Mouse (Mus musculus) embryonic facial prominence, embryonic 10.5 days (tissue): ENCODE results near the gene Acta1. TPM values are rescaled to one million over a fixed set of nuclear protein-coding genes. Genes with fewer than 3 reads are reported as not detected.

Experiments used
- DNase-seq: peaks from one replicate; pipeline ENCODE4 v3.0.0-alpha.2; 2017; ENCODE audit warnings: low spot score
- H3K27ac ChIP-seq: fragments of 300-500 bp; sonication (generic); replicated peaks from 2 replicates; pipeline ENCODE4 v1.5.1; 2016; ENCODE audit warnings: mild to moderate bottlenecking
- H3K27me3 ChIP-seq: fragments of 300-500 bp; sonication (generic); replicated peaks from 2 replicates; pipeline ENCODE4 v1.6.1; 2016; ENCODE audit warnings: low read depth, mild to moderate bottlenecking; ENCODE audit not compliant: poor library complexity, severe bottlenecking
- H3K36me3 ChIP-seq: fragments of 300-500 bp; sonication (generic); replicated peaks from 2 replicates; pipeline ENCODE4 v1.6.1; 2016; ENCODE audit warnings: mild to moderate bottlenecking, moderate library complexity
- H3K4me1 ChIP-seq: fragments of 300-500 bp; sonication (generic); 2 replicates; pipeline ENCODE4 v1.6.1; 2016
- H3K4me3 ChIP-seq: fragments of 300-500 bp; sonication (generic); 2 replicates; pipeline ENCODE4 v1.5.1; 2016; ENCODE audit warnings: mild to moderate bottlenecking, moderate library complexity
- H3K9me3 ChIP-seq: fragments of 300-500 bp; sonication (generic); 2 replicates; pipeline ENCODE4 v1.6.1; 2016; ENCODE audit warnings: mild to moderate bottlenecking
- WGBS: fragments of 180-500 bp; shearing (Covaris S2); methylation state at CpG from one replicate; pipeline ENCODE4 v1.1.7; 2016; 5-methylcytosine and 5-hydroxymethylcytosine counted together
- polyA plus RNA-seq: library from polyadenylated mRNA; unstranded; fragments of >200 nt; fragmentation: Nextera tagmentation; extraction: Ambion mirVana; gene quantifications from 2 replicates; pipeline ENCODE4 v1.2.1, GENCODE M21; 2016

The Acta1 gene
- polyA plus RNA-seq, 1 experiment from 2014 or later: 0.80 TPM

- Histone ChIP-seq H3K27ac (no peak overlapping the region), H3K36me3 (no peaks in the 10 kb centered on the region), H3K4me3 (no peak overlapping the region), H3K27me3 (peaks cover 3% of the 10 kb centered on the region), H3K4me1 (peaks cover 22% of the 10 kb centered on the region), H3K9me3 (0 out of 2 replicates have a peak, but pooled peaks cover 4% of the 10 kb centered on the region)
- no peak for DNase-seq
- WGBS: 92% methylated on average over 9 of the region's 9 CpGs
These were observed 39.6 kb downstream of the Acta1 start for GRCm38 (mm10) chr8:123854733-123855475.

DNA sequence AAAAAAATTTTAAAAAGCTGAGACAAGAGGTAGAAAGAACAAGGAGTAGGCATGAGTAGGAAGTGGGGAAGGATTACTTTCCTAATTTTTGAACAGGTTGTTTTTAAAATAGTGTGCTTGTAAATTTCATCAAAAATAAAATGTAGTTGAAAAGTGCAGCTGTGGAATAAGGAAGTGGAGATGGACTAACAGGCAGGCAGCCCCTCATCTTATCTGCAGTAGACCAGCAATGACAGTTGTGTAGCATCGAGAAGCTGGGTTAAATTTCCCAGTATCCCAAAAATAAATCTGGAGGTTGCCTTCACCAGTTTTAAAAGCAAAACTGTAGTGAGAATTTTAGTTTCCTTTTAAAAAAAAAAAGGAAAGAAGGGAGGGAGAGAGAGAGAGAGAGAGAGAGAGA lies 40.3 kb downstream of the Acta1 start:
- no peak for DNase-seq
- no peak overlapping the region for H3K27ac ChIP-seq
- no peak overlapping the region for H3K4me3 ChIP-seq
- no peaks in the 10 kb centered on the region for H3K27me3 ChIP-seq
- 96% methylated on average over 1 of the region's 1 CpGs for WGBS
- H3K4me1 ChIP-seq: peaks cover 18% of the 10 kb centered on the region
- 0 out of 2 replicates have a peak, but pooled peaks cover 4% of the 10 kb centered on the region for H3K9me3 ChIP-seq
- no peaks in the 10 kb centered on the region for H3K36me3 ChIP-seq

- Histone ChIP-seq H3K4me1 (peaks cover 8% of the 10 kb centered on the region; the same call in 1 of the 2 replicates), H3K36me3 (no peaks in the 10 kb centered on the region), H3K27me3 (no peaks in the 10 kb centered on the region), H3K9me3 (0 out of 2 replicates have a peak, but pooled peaks cover 4% of the 10 kb centered on the region), H3K27ac (no peak overlapping the region), H3K4me3 (no peak overlapping the region)
- WGBS: 74% methylated on average over 5 of the region's 5 CpGs
- DNase-seq: no peak
These were observed 43.0 kb downstream of the Acta1 start for GRCm38 (mm10) chr8:123851590-123851989.

DNA sequence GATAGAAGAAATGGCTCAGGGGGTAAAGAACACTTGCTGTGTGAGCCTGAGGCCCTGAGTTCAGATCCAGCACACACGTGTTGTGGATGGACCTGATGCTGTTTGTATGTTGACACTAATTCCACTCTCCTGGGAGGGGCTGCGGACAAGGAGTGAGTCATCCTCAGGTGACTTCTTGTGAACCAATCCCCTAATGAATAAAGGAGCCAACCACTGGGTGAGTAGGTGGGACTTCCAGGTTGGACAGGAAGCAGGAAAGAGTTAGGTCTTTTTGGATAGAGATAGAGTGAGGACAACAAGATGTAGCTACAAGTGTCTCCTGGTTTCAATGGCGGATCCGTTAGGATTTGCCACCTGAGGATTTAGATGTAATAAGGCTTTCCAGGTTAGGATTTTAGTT lies 45.2 kb downstream of the Acta1 start:
- Histone ChIP-seq H3K4me3 (no peak overlapping the region), H3K9me3 (no peaks in the 10 kb centered on the region), H3K36me3 (peaks cover 4% of the 10 kb centered on the region; the same call in 1 of the 2 replicates), H3K27me3 (no peaks in the 10 kb centered on the region), H3K27ac (no peak overlapping the region), H3K4me1 (peaks cover 10% of the 10 kb centered on the region; the same call in 1 of the 2 replicates)
- DNase-seq: no peak
- WGBS: 88% methylated on average over 4 of the region's 4 CpGs

DNA sequence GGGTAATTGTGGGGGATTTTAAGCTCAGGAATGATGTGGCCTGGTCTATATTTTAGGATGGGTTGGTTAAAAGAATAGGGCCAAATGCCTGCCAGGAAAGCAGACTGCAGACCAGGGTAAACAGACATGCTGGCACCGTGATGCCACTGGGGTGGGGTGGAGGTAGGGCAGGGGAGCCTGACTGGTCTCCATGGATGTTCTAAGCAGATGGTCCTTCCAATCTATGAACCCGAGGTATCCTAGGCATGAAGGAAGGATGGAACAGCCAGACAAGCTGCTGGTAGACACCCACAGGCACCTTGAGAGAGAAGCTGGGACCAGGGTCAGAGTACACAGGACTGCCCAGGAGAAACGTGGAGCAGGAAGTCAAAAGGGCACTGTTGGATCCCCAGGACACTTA lies 47.0 kb downstream of the Acta1 start:
- Histone ChIP-seq H3K4me1 (peaks cover 10% of the 10 kb centered on the region; the same call in 1 of the 2 replicates), H3K9me3 (no peaks in the 10 kb centered on the region), H3K27me3 (no peaks in the 10 kb centered on the region), H3K4me3 (no peak overlapping the region), H3K27ac (no peak overlapping the region), H3K36me3 (peaks cover 6% of the 10 kb centered on the region)
- DNase-seq: no peak
- WGBS: 57% methylated on average over 3 of the region's 3 CpGs

DNA sequence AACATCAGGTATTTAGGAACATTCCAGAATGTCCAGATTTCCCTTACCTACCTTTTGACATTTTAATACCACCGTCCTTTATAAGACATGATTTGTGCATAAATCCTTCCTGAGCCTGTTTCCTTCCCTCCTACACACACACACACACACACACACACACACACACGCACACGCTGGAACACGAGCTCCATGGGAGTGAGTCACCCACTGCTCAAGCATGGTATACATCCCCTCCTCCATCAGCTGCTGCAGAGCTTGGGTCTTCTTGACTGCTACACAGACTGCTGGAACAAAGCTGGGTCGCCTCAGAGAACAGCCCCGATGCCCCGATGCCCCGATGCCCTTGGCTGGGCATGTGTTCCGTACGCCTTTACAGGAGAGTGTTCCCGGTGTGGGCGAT lies 48.0 kb downstream of the Acta1 start:
- 93% methylated on average over 12 of the region's 12 CpGs for WGBS
- Histone ChIP-seq H3K4me1 (peaks cover 10% of the 10 kb centered on the region; the same call in 1 of the 2 replicates), H3K9me3 (no peaks in the 10 kb centered on the region), H3K27me3 (no peaks in the 10 kb centered on the region), H3K4me3 (no peak overlapping the region), H3K27ac (no peak overlapping the region), H3K36me3 (peaks cover 16% of the 10 kb centered on the region)
- DNase-seq: no peak

DNA sequence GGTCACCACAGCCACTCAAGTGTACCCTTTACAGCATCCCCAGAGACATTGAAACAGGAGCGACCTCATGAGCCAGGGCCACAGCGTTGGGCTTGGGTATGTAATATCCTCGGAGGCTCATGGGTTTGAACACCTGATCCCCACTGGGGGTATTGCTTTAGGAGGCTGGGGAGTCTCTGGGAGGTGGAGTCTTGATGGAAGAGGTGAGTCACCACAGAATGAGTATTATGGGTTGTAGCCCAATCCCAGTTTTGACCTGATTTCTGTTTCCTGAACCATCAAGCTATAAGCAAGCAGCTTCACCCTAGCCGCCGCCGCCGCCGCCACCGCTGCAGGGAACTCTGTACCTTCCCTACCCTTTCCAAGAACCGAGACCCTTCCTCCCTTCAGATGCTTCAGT lies 48.6 kb downstream of the Acta1 start:
- Histone ChIP-seq H3K4me3 (no peak overlapping the region), H3K9me3 (no peaks in the 10 kb centered on the region), H3K27me3 (no peaks in the 10 kb centered on the region), H3K27ac (no peak overlapping the region), H3K36me3 (peaks cover 21% of the 10 kb centered on the region), H3K4me1 (peaks cover 10% of the 10 kb centered on the region; the same call in 1 of the 2 replicates)
- WGBS: 92% methylated on average over 10 of the region's 10 CpGs
- DNase-seq: no peak

- Histone ChIP-seq H3K27ac (0 out of 2 replicates have a peak overlapping the region, but pooled peaks have one; percentile 6), H3K36me3 (peaks cover 26% of the 10 kb centered on the region), H3K4me3 (no peak overlapping the region), H3K9me3 (no peaks in the 10 kb centered on the region), H3K4me1 (peaks cover 10% of the 10 kb centered on the region; the same call in 1 of the 2 replicates), H3K27me3 (no peaks in the 10 kb centered on the region)
- DNase-seq: no peak
- 92% methylated on average over 13 of the region's 13 CpGs for WGBS
These were observed 49.4 kb downstream of the Acta1 start for GRCm38 (mm10) chr8:123845114-123845513.

DNA sequence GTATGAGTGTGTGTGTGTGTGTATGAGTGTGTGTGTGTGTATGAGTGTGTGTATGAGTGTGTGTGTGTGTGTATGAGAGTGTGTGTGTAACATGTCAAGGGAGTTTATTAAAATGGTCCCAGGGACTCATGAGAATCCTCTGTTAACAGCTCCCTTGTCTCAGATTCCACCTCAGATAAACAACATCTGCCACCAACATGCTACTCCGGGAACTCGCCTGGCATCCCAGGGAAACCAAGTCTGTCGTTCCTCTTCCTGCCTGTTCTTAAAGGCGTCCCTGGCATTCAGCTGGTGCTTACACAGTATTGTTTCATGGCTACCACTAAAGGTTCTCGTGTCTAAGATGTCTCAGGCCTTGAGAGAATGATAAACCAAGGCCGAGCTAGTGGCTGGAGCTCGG lies 50.2 kb downstream of the Acta1 start:
- Histone ChIP-seq H3K4me3 (no peak overlapping the region), H3K27me3 (no peaks in the 10 kb centered on the region), H3K27ac (no peak overlapping the region), H3K4me1 (peaks cover 10% of the 10 kb centered on the region; the same call in 1 of the 2 replicates), H3K36me3 (peaks cover 26% of the 10 kb centered on the region), H3K9me3 (no peaks in the 10 kb centered on the region)
- 88% methylated on average over 7 of the region's 7 CpGs for WGBS
- no peak for DNase-seq

DNA sequence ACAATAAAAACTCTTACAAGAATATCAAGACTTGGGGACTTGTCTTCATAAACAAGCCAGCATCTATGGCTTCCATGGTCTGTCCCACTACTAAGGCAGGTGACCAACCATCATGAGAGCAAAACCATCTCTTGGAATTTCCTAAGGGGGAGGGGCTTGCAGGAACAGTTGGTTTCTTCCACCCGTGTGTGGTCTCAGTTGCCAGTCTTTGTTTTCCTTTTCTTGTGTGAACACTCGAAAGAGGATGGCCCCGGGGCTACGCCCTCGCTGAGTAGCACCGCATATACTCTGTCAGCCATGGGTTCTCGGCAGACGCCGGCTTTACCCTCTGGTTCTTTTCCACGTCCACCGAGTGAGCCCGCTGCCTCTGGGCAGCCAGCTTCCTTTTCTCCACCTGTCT lies 52.5 kb downstream of the Acta1 start:
- Histone ChIP-seq H3K9me3 (no peaks in the 10 kb centered on the region), H3K4me3 (no peak overlapping the region), H3K36me3 (peaks cover 36% of the 10 kb centered on the region), H3K4me1 (peaks cover 6% of the 10 kb centered on the region; the same call in 1 of the 2 replicates), H3K27me3 (no peaks in the 10 kb centered on the region), H3K27ac (no peak overlapping the region)
- 90% methylated on average over 12 of the region's 12 CpGs for WGBS
- DNase-seq: no peak

Other genes with a start within 250 kb of the Acta1 start
- gene Rhou, start 240.8 kb downstream of the Acta1 start, polyA plus RNA-seq: 6.2 and 6.3 TPM in 2 replicates
- 56.8 and 58.0 TPM in 2 replicates for gene Rab4a, start 88.8 kb downstream of the Acta1 start, polyA plus RNA-seq
- gene Ccsap, start 34.5 kb downstream of the Acta1 start, polyA plus RNA-seq: 5.4 and 5.6 TPM in 2 replicates
- 54.2 and 60.6 TPM in 2 replicates for gene Nup133, start 54.5 kb upstream of the Acta1 start, polyA plus RNA-seq
- gene Abcb10, start 88.4 kb upstream of the Acta1 start, polyA plus RNA-seq: 17.3 and 19.2 TPM in 2 replicates
- gene Taf5l, start 126.6 kb upstream of the Acta1 start, polyA plus RNA-seq: 46.4 and 46.7 TPM in 2 replicates
- 8.4 and 9.3 TPM in 2 replicates for gene Urb2, start 126.8 kb upstream of the Acta1 start, polyA plus RNA-seq